Mouse (Mus musculus): Measurements from ENCODE around the gene Opn3.

GRCm38 (mm10) chr1:175669456-175669855 lies 23.1 kb downstream of the Opn3 start:
- TF ChIP-seq CTCF (IDR thresholded peaks at IDR 0.05; ENCODE audit: extremely low read depth, insufficient read depth, insufficient read length, insufficient replicate concordance) (no peak), POLR2A (IDR thresholded peaks at IDR 0.05; ENCODE audit: low read depth, low read length) (no peak)
